Mouse (Mus musculus) liver, postnatal 0 days (tissue): ENCODE measurements around the gene Hbq1b. TPM values are rescaled to one million over a fixed set of nuclear protein-coding genes. Genes with fewer than 3 reads are reported as not detected.

Experiments
- ATAC-seq: fragments of 200-750 bp; cut with Nextera tagmentation; 2 replicates; pipeline ENCODE4 v1.8.0; 2017; ENCODE audit warnings: mild to moderate bottlenecking, moderate library complexity
- DNase-seq: peaks from one replicate; pipeline ENCODE4 v3.0.0-alpha.2; 2016
- H3K27ac ChIP-seq: fragments of 300-500 bp; sonication (generic); 2 replicates; pipeline ENCODE4 v1.5.1; 2014; ENCODE audit warnings: antibody characterized with exemption, moderate library complexity, mild to moderate bottlenecking, low read depth
- H3K27me3 ChIP-seq: fragments of 300-500 bp; sonication (generic); 2 replicates; pipeline ENCODE4 v1.6.1; 2014; ENCODE audit warnings: low read length, control low read depth, mixed read lengths; ENCODE audit not compliant: insufficient read depth
- H3K36me3 ChIP-seq: fragments of 300-500 bp; sonication (generic); replicated peaks from 2 replicates; pipeline ENCODE4 v1.6.1; 2014; ENCODE audit warnings: mild to moderate bottlenecking, control low read depth, low read length, moderate library complexity, mixed read lengths; ENCODE audit not compliant: insufficient read depth
- H3K4me1 ChIP-seq: fragments of 300-500 bp; sonication (generic); 2 replicates; pipeline ENCODE4 v1.6.1; 2014; ENCODE audit warnings: antibody characterized with exemption, mild to moderate bottlenecking, control low read depth; ENCODE audit not compliant: insufficient read depth
- H3K4me2 ChIP-seq: fragments of 300-500 bp; sonication (generic); 2 replicates; pipeline ENCODE4 v1.6.1; 2014; ENCODE audit warnings: low read depth, mild to moderate bottlenecking, low read length, moderate library complexity, mixed read lengths
- H3K4me3 ChIP-seq: fragments of 300-500 bp; sonication (generic); 2 replicates; pipeline ENCODE4 v1.5.1; 2014; ENCODE audit warnings: low read depth, low read length
- H3K9ac ChIP-seq: fragments of 300-500 bp; sonication (generic); replicated peaks from 2 replicates; pipeline ENCODE4 v1.6.1; 2014; ENCODE audit warnings: mild to moderate bottlenecking, moderate library complexity
- H3K9me3 ChIP-seq: fragments of 300-500 bp; sonication (generic); 2 replicates; pipeline ENCODE4 v1.6.1; 2016; ENCODE audit warnings: mild to moderate bottlenecking, control low read depth, low read length, mixed read lengths
- CTCF ChIP-seq: sonication (generic); IDR thresholded peaks from 2 replicates; pipeline ENCODE4 v1.5.1; 2016; ENCODE audit warnings: antibody characterized with exemption, low read depth
- EP300 ChIP-seq: IDR thresholded peaks from 2 replicates; pipeline ENCODE4 v1.6.1; 2016; ENCODE audit warnings: antibody characterized with exemption, low read depth, mild to moderate bottlenecking
- WGBS: fragments of 180-500 bp; shearing (Covaris S2); extraction: QIAGEN DNeasy Blood & Tissue Kit; methylation state at CpG from one replicate; pipeline ENCODE4 v1.1.7; 2014; ENCODE audit not compliant: insufficient replicate concordance; 5-methylcytosine and 5-hydroxymethylcytosine counted together
- polyA plus RNA-seq: library from polyadenylated mRNA; unstranded; fragments of >200 nt; fragmentation: Nextera tagmentation; extraction: Ambion mirVana; gene quantifications from 2 replicates; pipeline ENCODE4 v1.2.1, GENCODE M21; 2015

Gene Hbq1b
- polyA plus RNA-seq, 1 experiment from 2014 or later, result 70.9 TPM

GRCm38 (mm10) chr11:32302824-32303419 lies 16.2 kb downstream of the Hbq1b start:
- Histone ChIP-seq H3K9me3 (no peaks in the 10 kb centered on the region), H3K36me3 (0 out of 2 replicates have a peak, but pooled peaks cover 2% of the 10 kb centered on the region), H3K27me3 (no peaks in the 10 kb centered on the region), H3K9ac (no peak overlapping the region), H3K4me2 (no peak overlapping the region), H3K4me1 (no peaks in the 10 kb centered on the region), H3K4me3 (no peak overlapping the region), H3K27ac (no peak overlapping the region)
- TF ChIP-seq EP300 (no peak), CTCF (no peak)
- 20% methylated on average over 2 of the region's 2 CpGs for WGBS
- ATAC-seq (no peak), DNase-seq (no peak)

- TF ChIP-seq EP300, result no peak
- H3K4me1 ChIP-seq, result no peaks in the 10 kb centered on the region
- no peak overlapping the region for H3K4me3 ChIP-seq
- no peaks in the 10 kb centered on the region for H3K9me3 ChIP-seq
- DNase-seq, result no peak
- 0 out of 2 replicates have a peak, but pooled peaks cover 2% of the 10 kb centered on the region for H3K36me3 ChIP-seq
- H3K27ac ChIP-seq, result no peak overlapping the region
- H3K4me2 ChIP-seq, result no peak overlapping the region
- H3K9ac ChIP-seq, result no peak overlapping the region
- WGBS, result 75% methylated on average over 1 of the region's 1 CpGs
- ATAC-seq, result no peak
- no peaks in the 10 kb centered on the region for H3K27me3 ChIP-seq
These were observed 16.7 kb downstream of the Hbq1b start for GRCm38 (mm10) chr11:32303455-32303854.

- no peak overlapping the region for H3K4me3 ChIP-seq
- H3K4me1 ChIP-seq, result no peaks in the 10 kb centered on the region
- no peak overlapping the region for H3K27ac ChIP-seq
- H3K4me2 ChIP-seq, result no peak overlapping the region
- DNase-seq, result no peak
- 45% methylated on average over 1 of the region's 1 CpGs for WGBS
- TF ChIP-seq EP300 (no peak), CTCF (no peak)
- no peak overlapping the region for H3K9ac ChIP-seq
- ATAC-seq, result peak; percentile 25; the same call in 1 of the 2 replicates
- H3K27me3 ChIP-seq, result no peaks in the 10 kb centered on the region
- H3K36me3 ChIP-seq, result no peaks in the 10 kb centered on the region
- H3K9me3 ChIP-seq, result no peaks in the 10 kb centered on the region
These were observed 20.2 kb downstream of the Hbq1b start for GRCm38 (mm10) chr11:32307006-32307405.

- Histone ChIP-seq H3K4me3 (no peak overlapping the region), H3K27me3 (no peaks in the 10 kb centered on the region), H3K4me2 (no peak overlapping the region), H3K27ac (no peak overlapping the region), H3K9ac (no peak overlapping the region), H3K36me3 (no peaks in the 10 kb centered on the region), H3K9me3 (no peaks in the 10 kb centered on the region), H3K4me1 (no peaks in the 10 kb centered on the region)
- ATAC-seq (no peak), DNase-seq (no peak)
- WGBS, result 60% methylated on average over 4 of the region's 4 CpGs
- TF ChIP-seq CTCF, result no peak
- no peak for TF ChIP-seq EP300
These were observed 22.7 kb downstream of the Hbq1b start for GRCm38 (mm10) chr11:32309446-32309845.

GRCm38 (mm10) chr11:32309928-32310327 lies 23.2 kb downstream of the Hbq1b start:
- Histone ChIP-seq H3K4me1 (no peaks in the 10 kb centered on the region), H3K9ac (no peak overlapping the region), H3K4me2 (no peak overlapping the region), H3K4me3 (no peak overlapping the region), H3K36me3 (no peaks in the 10 kb centered on the region), H3K27ac (no peak overlapping the region), H3K27me3 (no peaks in the 10 kb centered on the region), H3K9me3 (no peaks in the 10 kb centered on the region)
- no peak for DNase-seq
- TF ChIP-seq CTCF (no peak), EP300 (no peak)
- WGBS, result 62% methylated on average over 3 of the region's 3 CpGs
- ATAC-seq, result no peak

- H3K4me3 ChIP-seq, result no peak overlapping the region
- TF ChIP-seq EP300 (no peak), CTCF (no peak)
- no peak overlapping the region for H3K9ac ChIP-seq
- no peak overlapping the region for H3K27ac ChIP-seq
- no peaks in the 10 kb centered on the region for H3K4me1 ChIP-seq
- H3K36me3 ChIP-seq, result no peaks in the 10 kb centered on the region
- H3K4me2 ChIP-seq, result no peak overlapping the region
- ATAC-seq (no peak), DNase-seq (no peak)
- H3K27me3 ChIP-seq, result no peaks in the 10 kb centered on the region
- 65% methylated on average over 3 of the region's 3 CpGs for WGBS
- H3K9me3 ChIP-seq, result no peaks in the 10 kb centered on the region
These were observed 29.2 kb downstream of the Hbq1b start for GRCm38 (mm10) chr11:32316009-32316408.
